Mouse (Mus musculus): Measurements from ENCODE around the gene Akna. TPM values are rescaled to one million over a fixed set of nuclear protein-coding genes. Genes with fewer than 3 reads are reported as not detected.

Gene Akna
- total and polyA plus RNA-seq, 2 experiments from 2014 or later, result 3.8 to 6.1 TPM

DNA sequence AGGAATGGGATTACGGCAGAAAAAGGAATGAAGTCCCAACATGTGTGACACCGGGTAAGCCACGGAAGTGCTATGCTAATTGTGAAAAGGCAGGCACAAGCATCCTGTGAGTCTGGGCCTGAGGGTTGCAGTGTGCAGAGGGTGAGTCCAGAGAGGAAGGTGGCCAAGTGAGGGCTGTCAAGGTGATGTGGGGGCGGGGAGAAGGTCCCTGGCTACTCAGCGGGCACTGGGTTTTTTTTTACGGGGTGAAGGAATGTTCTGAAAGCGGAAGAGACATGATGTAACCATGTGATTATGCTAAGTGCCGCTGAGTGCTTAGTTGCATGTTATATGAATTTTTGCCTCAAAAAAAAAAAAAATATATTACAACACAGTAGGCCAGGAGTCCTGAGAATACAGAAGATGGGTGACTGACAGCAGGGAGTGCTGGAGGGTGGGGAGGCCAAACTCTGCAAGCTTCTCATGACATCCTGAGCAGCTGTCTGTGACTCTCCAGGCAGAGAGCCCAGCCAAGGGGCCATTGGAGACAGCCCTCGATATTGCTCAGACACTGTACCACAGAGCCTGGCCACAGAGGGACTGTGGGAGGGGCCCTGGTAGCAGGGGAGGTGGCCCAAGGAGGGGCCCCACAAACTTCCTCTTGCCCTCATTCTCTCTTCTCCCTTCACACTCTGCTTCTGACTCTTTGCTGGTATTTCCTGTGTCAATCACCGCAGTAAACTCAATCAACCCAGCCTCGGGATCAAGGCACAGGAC is 4.1 kb downstream of the Akna start:
- no peak for ATAC-seq
- no peak overlapping the region for H3K9ac ChIP-seq
- TF ChIP-seq CTCF (IDR thresholded peaks at IDR 0.05; ENCODE audit: low read depth), result no peak
- 58% methylated on average over 11 of the region's 11 CpGs for WGBS
- no peak overlapping the region for H3K4me3 ChIP-seq (ENCODE audit: low read depth, low read length)
- H3K27ac ChIP-seq (ENCODE audit: low read depth, low read length), result 0 out of 2 replicates have a peak overlapping the region, but pooled peaks have one; percentile 21
- peaks cover 7% of the 10 kb centered on the region for H3K4me1 ChIP-seq (ENCODE audit: insufficient read depth)
- no peak for DNase-seq
- 0 out of 2 replicates have a peak, but pooled peaks cover 4% of the 10 kb centered on the region for H3K36me3 ChIP-seq (ENCODE audit: insufficient read depth)
- H3K27me3 ChIP-seq (ENCODE audit: insufficient read depth, low read length), result no peaks in the 10 kb centered on the region
- no peak overlapping the region for H3K4me2 ChIP-seq (ENCODE audit: low read depth)
- H3K9me3 ChIP-seq (ENCODE audit: low read length), result no peaks in the 10 kb centered on the region

GRCm38 (mm10) chr4:63397981-63398537 is 5.1 kb downstream of the Akna start:
- Histone ChIP-seq H3K4me2 (ENCODE audit: low read depth) (no peak overlapping the region), H3K9me3 (ENCODE audit: low read length) (no peaks in the 10 kb centered on the region), H3K4me3 (ENCODE audit: low read depth, low read length) (no peak overlapping the region), H3K27me3 (ENCODE audit: insufficient read depth, low read length) (no peaks in the 10 kb centered on the region), H3K4me1 (ENCODE audit: insufficient read depth) (no peaks in the 10 kb centered on the region), H3K36me3 (ENCODE audit: insufficient read depth) (0 out of 2 replicates have a peak, but pooled peaks cover 4% of the 10 kb centered on the region), H3K27ac (ENCODE audit: low read depth, low read length) (no peak overlapping the region), H3K9ac (no peak overlapping the region)
- DNase-seq (no peak), ATAC-seq (no peak)
- 88% methylated on average over 10 of the region's 10 CpGs for WGBS
- no peak for TF ChIP-seq CTCF (IDR thresholded peaks at IDR 0.05; ENCODE audit: low read depth)

DNA sequence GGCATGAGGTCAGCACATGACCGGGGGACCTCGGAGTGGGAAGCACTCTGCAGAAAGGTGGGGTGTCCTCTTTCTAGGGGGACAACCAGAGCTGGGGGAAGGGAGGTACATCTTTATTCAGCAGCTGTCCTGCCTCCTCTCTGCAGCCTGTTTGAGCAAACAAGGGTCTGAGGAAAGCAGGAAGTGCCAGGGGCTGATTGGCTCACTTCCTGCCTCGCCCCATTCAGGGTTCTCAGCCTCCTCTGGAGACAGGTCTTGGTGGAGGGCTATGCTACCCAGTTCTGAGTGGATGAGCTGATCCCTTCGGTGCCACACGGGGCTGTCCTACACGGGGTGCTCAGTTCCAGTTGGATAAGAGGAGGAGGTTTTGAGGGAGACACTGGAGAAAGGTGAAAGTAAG is 11.8 kb downstream of the Akna start:
- DNase-seq (no peak), ATAC-seq (no peak)
- TF ChIP-seq CTCF (IDR thresholded peaks at IDR 0.05; ENCODE audit: low read depth), result no peak
- H3K4me1 ChIP-seq (ENCODE audit: insufficient read depth), result peaks cover 10% of the 10 kb centered on the region
- H3K4me2 ChIP-seq (ENCODE audit: low read depth), result no peak overlapping the region
- no peaks in the 10 kb centered on the region for H3K9me3 ChIP-seq (ENCODE audit: low read length)
- H3K27ac ChIP-seq (ENCODE audit: low read depth, low read length), result no peak overlapping the region
- 93% methylated on average over 6 of the region's 6 CpGs for WGBS
- H3K9ac ChIP-seq, result no peak overlapping the region
- H3K4me3 ChIP-seq (ENCODE audit: low read depth, low read length), result no peak overlapping the region
- no peaks in the 10 kb centered on the region for H3K27me3 ChIP-seq (ENCODE audit: insufficient read depth, low read length)
- 0 out of 2 replicates have a peak, but pooled peaks cover 5% of the 10 kb centered on the region for H3K36me3 ChIP-seq (ENCODE audit: insufficient read depth)

- H3K27me3 ChIP-seq (ENCODE audit: insufficient read depth, low read length), result no peaks in the 10 kb centered on the region
- peak; percentile 79 for ATAC-seq
- no peak overlapping the region for H3K9ac ChIP-seq
- 0 out of 2 replicates have a peak overlapping the region, but pooled peaks have one; percentile 5 for H3K4me2 ChIP-seq (ENCODE audit: low read depth)
- 0 out of 2 replicates have a peak, but pooled peaks cover 9% of the 10 kb centered on the region for H3K36me3 ChIP-seq (ENCODE audit: insufficient read depth)
- peak; percentile 39 for DNase-seq
- H3K4me3 ChIP-seq (ENCODE audit: low read depth, low read length), result no peak overlapping the region
- H3K9me3 ChIP-seq (ENCODE audit: low read length), result no peaks in the 10 kb centered on the region
- H3K4me1 ChIP-seq (ENCODE audit: insufficient read depth), result peaks cover 10% of the 10 kb centered on the region
- no peak for TF ChIP-seq CTCF (IDR thresholded peaks at IDR 0.05; ENCODE audit: low read depth)
- peak overlapping the region; percentile 62 for H3K27ac ChIP-seq (ENCODE audit: low read depth, low read length)
- WGBS, result 23% methylated on average over 11 of the region's 11 CpGs
Observed at GRCm38 (mm10) chr4:63389887-63390528, 13.1 kb downstream of the Akna start.

DNA sequence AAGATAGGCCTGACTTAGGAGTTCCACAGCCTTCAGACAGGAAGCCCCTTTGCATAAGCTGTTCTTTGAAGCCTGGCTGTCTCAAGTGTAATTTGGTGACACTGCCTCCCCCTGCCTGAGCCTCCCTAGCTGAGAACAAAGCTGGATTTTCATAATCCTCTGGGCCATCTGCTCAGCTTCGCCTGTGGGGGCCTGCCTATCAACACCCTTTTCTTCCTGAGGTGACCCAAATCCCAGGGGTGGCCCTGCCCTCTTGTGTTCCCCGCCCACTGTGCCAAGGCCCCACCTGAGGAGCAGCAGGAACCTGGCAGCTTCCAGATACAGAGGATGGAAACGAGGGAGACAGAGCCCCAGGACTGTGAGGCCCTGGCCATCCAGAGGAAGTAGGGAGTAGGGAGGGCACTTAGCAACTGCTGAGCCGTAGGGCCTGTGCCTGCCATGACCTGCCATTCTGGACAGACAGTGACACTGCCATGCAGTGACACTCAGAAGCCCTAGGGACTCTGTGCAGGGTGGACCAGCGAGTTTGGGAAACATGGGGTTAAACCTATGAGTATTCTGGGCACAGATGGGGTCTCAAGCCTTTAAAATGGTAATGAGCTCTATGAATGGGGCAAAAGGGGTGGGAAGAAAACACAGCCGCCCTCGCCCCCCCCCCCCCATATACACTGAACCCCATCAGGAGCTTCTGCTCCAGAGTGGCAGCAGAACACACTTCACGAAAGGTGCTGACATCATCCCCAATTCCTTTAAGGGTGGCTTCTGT is 13.8 kb downstream of the Akna start:
- Histone ChIP-seq H3K4me1 (ENCODE audit: insufficient read depth) (peaks cover 10% of the 10 kb centered on the region), H3K27me3 (ENCODE audit: insufficient read depth, low read length) (no peaks in the 10 kb centered on the region), H3K27ac (ENCODE audit: low read depth, low read length) (peak overlapping the region; percentile 62), H3K9me3 (ENCODE audit: low read length) (no peaks in the 10 kb centered on the region), H3K36me3 (ENCODE audit: insufficient read depth) (0 out of 2 replicates have a peak, but pooled peaks cover 9% of the 10 kb centered on the region), H3K9ac (no peak overlapping the region), H3K4me2 (ENCODE audit: low read depth) (0 out of 2 replicates have a peak overlapping the region, but pooled peaks have one; percentile 5), H3K4me3 (ENCODE audit: low read depth, low read length) (no peak overlapping the region)
- ATAC-seq, result peak; percentile 70
- DNase-seq, result peak; percentile 39
- no peak for TF ChIP-seq CTCF (IDR thresholded peaks at IDR 0.05; ENCODE audit: low read depth)
- WGBS, result 14% methylated on average over 8 of the region's 8 CpGs

- H3K4me1 ChIP-seq (ENCODE audit: insufficient read depth), result peaks cover 10% of the 10 kb centered on the region
- H3K9me3 ChIP-seq (ENCODE audit: low read length), result no peaks in the 10 kb centered on the region
- H3K9ac ChIP-seq, result no peak overlapping the region
- 39% methylated on average over 6 of the region's 6 CpGs for WGBS
- DNase-seq (no peak), ATAC-seq (no peak)
- H3K4me2 ChIP-seq (ENCODE audit: low read depth), result no peak overlapping the region
- H3K4me3 ChIP-seq (ENCODE audit: low read depth, low read length), result no peak overlapping the region
- H3K36me3 ChIP-seq (ENCODE audit: insufficient read depth), result peaks cover 14% of the 10 kb centered on the region; the same call in 1 of the 2 replicates
- no peaks in the 10 kb centered on the region for H3K27me3 ChIP-seq (ENCODE audit: insufficient read depth, low read length)
- no peak overlapping the region for H3K27ac ChIP-seq (ENCODE audit: low read depth, low read length)
- TF ChIP-seq CTCF (IDR thresholded peaks at IDR 0.05; ENCODE audit: low read depth), result no peak
Observed at GRCm38 (mm10) chr4:63388029-63388428, 15.1 kb downstream of the Akna start.
